Comparison of ENCODE assay signal across 6 mouse cellular contexts in genomic region chr11:72772611-72773010, GRCm38 (mm10). TPM values are rescaled to one million over a fixed set of nuclear protein-coding genes. Genes with fewer than 3 reads are reported as not detected.
DNase-seq lines count a peak whose midpoint lies in the region; ATAC-seq and TF ChIP-seq lines count a peak whose summit lies in the region.
"Not testable (repeated sequence)": the region's sequence is repeated elsewhere in the genome, so short reads cannot be mapped to it uniquely, and the experiment has no call there.

No protein-coding gene starts in this region.

- H3K27me3 ChIP-seq in MEL (ENCODE audit: control insufficient read depth in 1 of 2, insufficient read depth in 2 of 2, low read length in 2 of 2); heart, adult 2 months (ENCODE audit: control insufficient read depth, insufficient read depth, low read length); intestine, postnatal 0 days (replicated peaks; ENCODE audit: control insufficient read depth, insufficient read depth, low read length); liver, embryonic 14.5 days (ENCODE audit: control insufficient read depth, insufficient read depth, low read length); lung, postnatal 0 days (replicated peaks; ENCODE audit: insufficient read depth, low read length): not testable (repeated sequence)

- not testable (repeated sequence) for DNase-seq in MEL (ENCODE audit: low read depth, low spot score); heart, adult 2 months; layer of hippocampus, adult 2 months (ENCODE audit: low spot score in 2 of 2); liver, embryonic 14.5 days (ENCODE audit: low read depth in 3 of 3, low spot score in 3 of 3); lung, postnatal 0 days (ENCODE audit: low spot score)

- H3K9ac ChIP-seq in MEL (ENCODE audit: control insufficient read depth, low read depth, low read length, poor library complexity, severe bottlenecking); heart, adult 2 months (ENCODE audit: low read depth, low read length); intestine, postnatal 0 days (ENCODE audit: low read depth, low read length); liver, embryonic 14.5 days (replicated peaks); lung, postnatal 0 days (replicated peaks; ENCODE audit: low read depth): not testable (repeated sequence)

- not testable (repeated sequence) for TF ChIP-seq EP300 in MEL (IDR thresholded peaks at IDR 0.05; ENCODE audit: low read depth in 1 of 2, low read length in 2 of 2); heart, adult 2 months (IDR thresholded peaks at IDR 0.05; ENCODE audit: insufficient read depth, low read depth, low read length); liver, embryonic 14.5 days (IDR thresholded peaks at IDR 0.05; ENCODE audit: low read depth); lung, postnatal 0 days (IDR thresholded peaks at IDR 0.05)

- H3K36me3 ChIP-seq in MEL (ENCODE audit: control insufficient read depth in 1 of 2, insufficient read depth in 2 of 2, low read length in 2 of 2); heart, adult 2 months (ENCODE audit: control insufficient read depth, insufficient read depth, low read length); liver, embryonic 14.5 days (replicated peaks; ENCODE audit: control insufficient read depth, insufficient read depth, low read depth); lung, postnatal 0 days (ENCODE audit: insufficient read depth, low read length): not testable (repeated sequence)
- peaks cover 22% of the 10 kb centered on the region for H3K36me3 ChIP-seq in intestine, postnatal 0 days (ENCODE audit: control insufficient read depth, insufficient read depth)

- TF ChIP-seq CTCF in MEL (IDR thresholded peaks at IDR 0.05 in 2 of 3, conservative IDR thresholded peaks at IDR 0.05 in 1 of 3; ENCODE audit: control insufficient read depth in 1 of 3, insufficient read depth in 1 of 3, low read depth in 2 of 3, low read length in 3 of 3, poor library complexity in 1 of 3, severe bottlenecking in 1 of 3) = peak in 1 of 3 experiments; percentile 36; a peak in 2 of 6 replicates
- TF ChIP-seq CTCF in heart, adult 2 months (IDR thresholded peaks at IDR 0.05) = peak; percentile 47
- TF ChIP-seq CTCF in intestine, postnatal 0 days (IDR thresholded peaks at IDR 0.05; ENCODE audit: low read depth) = peak; percentile 36; the same call in 1 of the 2 replicates
- peak; percentile 63 for TF ChIP-seq CTCF in layer of hippocampus, adult 2 months (conservative IDR thresholded peaks at IDR 0.05)
- TF ChIP-seq CTCF in liver, embryonic 14.5 days (IDR thresholded peaks at IDR 0.05; ENCODE audit: low read depth) = peak; percentile 29; the same call in 1 of the 2 replicates
- TF ChIP-seq CTCF in lung, postnatal 0 days (IDR thresholded peaks at IDR 0.05) = peak; percentile 19; the same call in 1 of the 2 replicates

- not testable (repeated sequence) for H3K9me3 ChIP-seq in MEL (replicated peaks; ENCODE audit: insufficient read depth, low read length); intestine, postnatal 0 days (ENCODE audit: control insufficient read depth); liver, embryonic 14.5 days (ENCODE audit: control insufficient read depth, low read length); lung, postnatal 0 days (ENCODE audit: low read length)

- H3K79me2 ChIP-seq in MEL (ENCODE audit: control insufficient read depth, insufficient read depth, low read length, poor library complexity); heart, adult 2 months (replicated peaks; ENCODE audit: control insufficient read depth, insufficient read depth, low read length): not testable (repeated sequence)

- WGBS in heart, adult 2 months = 55% methylated on average over 1 of the region's 1 CpGs
- WGBS in intestine, postnatal 0 days = 33% methylated on average over 1 of the region's 1 CpGs
- 26% methylated on average over 1 of the region's 1 CpGs for WGBS in liver, embryonic 14.5 days (ENCODE audit: insufficient replicate concordance)
- 19% methylated on average over 1 of the region's 1 CpGs for WGBS in lung, postnatal 0 days

- H3K4me2 ChIP-seq in intestine, postnatal 0 days (replicated peaks; ENCODE audit: low read depth); liver, embryonic 14.5 days (ENCODE audit: low read depth); lung, postnatal 0 days (replicated peaks; ENCODE audit: low read depth, low read length): not testable (repeated sequence)

- not testable (repeated sequence) for ATAC-seq in intestine, postnatal 0 days; liver, embryonic 14.5 days (ENCODE audit: insufficient read depth); lung, postnatal 0 days

- not testable (repeated sequence) for H3K4me3 ChIP-seq in MEL (ENCODE audit: control insufficient read depth in 1 of 2, insufficient read depth in 1 of 2, low read depth in 2 of 2, low read length in 2 of 2); heart, adult 2 months; intestine, postnatal 0 days (ENCODE audit: low read depth, low read length); layer of hippocampus, adult 2 months; liver, embryonic 14.5 days (ENCODE audit: insufficient read depth in 1 of 2, low read depth in 2 of 2, low read length in 2 of 2); lung, postnatal 0 days (ENCODE audit: low read depth, low read length)

- intact Hi-C loops in heart, adult 2 months (cut with DNase I) = not testable (repeated sequence)

- H3K4me1 ChIP-seq in MEL (ENCODE audit: control insufficient read depth in 1 of 2, insufficient read depth in 2 of 2, low read length in 2 of 2); heart, adult 2 months (ENCODE audit: control insufficient read depth, insufficient read depth, low read length); intestine, postnatal 0 days (replicated peaks; ENCODE audit: control insufficient read depth, insufficient read depth, low read length); liver, embryonic 14.5 days (replicated peaks; ENCODE audit: control insufficient read depth in 2 of 2, insufficient read depth in 2 of 2, low read length in 1 of 2); lung, postnatal 0 days (ENCODE audit: insufficient read depth, low read depth, low read length): not testable (repeated sequence)

- TF ChIP-seq POLR2A in MEL (IDR thresholded peaks at IDR 0.05; ENCODE audit: control insufficient read depth in 1 of 2, insufficient read depth in 1 of 2, low read depth in 1 of 2, low read length in 2 of 2, poor library complexity in 1 of 2); heart, adult 2 months (IDR thresholded peaks at IDR 0.05; ENCODE audit: insufficient read depth, low read depth, low read length): not testable (repeated sequence)

- peak; percentile 20 for TF ChIP-seq RAD21 in MEL (IDR thresholded peaks at IDR 0.05; ENCODE audit: low read depth, low read length)

- not testable (repeated sequence) for H3K27ac ChIP-seq in MEL (ENCODE audit: control insufficient read depth, low read depth, low read length); heart, adult 2 months; intestine, postnatal 0 days (ENCODE audit: low read depth, low read length); layer of hippocampus, adult 2 months; liver, embryonic 14.5 days; lung, postnatal 0 days (ENCODE audit: low read length)

TF ChIP-seq in MEL, 35 proteins besides CTCF, POLR2A, EP300 and RAD21:
- peak; percentile 43 for TF ChIP-seq SMC3 (IDR thresholded peaks at IDR 0.05; ENCODE audit: low read depth, low read length)
- peak; percentile 66; the same call in 1 of the 2 replicates for TF ChIP-seq MYC (IDR thresholded peaks at IDR 0.05; ENCODE audit: low read depth, low read length)
TF ChIP-seq in MEL: peak in this region for 2; not testable (repeated sequence) for 33.

RNA-seq across cellular contexts. Expression of gene Cyb5d2, which starts 23.3 kb away (rescaled TPM):
- 5.9 and 7.2 TPM in 2 replicates for total RNA-seq in MEL (2012; rRNA removed)
- polyA plus RNA-seq in MEL (2012; ENCODE audit: insufficient read depth in 1 of 2, insufficient read length in 2 of 2, low read depth in 1 of 2, low replicate concordance in 2 of 2, missing spikeins in 1 of 2) = 1 to 10 TPM in 1 of 2 experiments, not detected in 1; 4.6 TPM
- total RNA-seq in heart, adult 2 months (2021) = 10 to 100 TPM; 19.6 to 23.1 TPM
- polyA plus RNA-seq in heart, adult 2 months (2012; rRNA removed) = 10.7 and 16.7 TPM in 2 replicates
- 3.1 and 4.0 TPM in 2 replicates for polyA plus RNA-seq in intestine, postnatal 0 days (2015; fragmentation: Nextera tagmentation; extraction: Ambion mirVana)
- 10 to 100 TPM; 17.9 to 19.9 TPM for total RNA-seq in layer of hippocampus, adult 2 months (2021)
- polyA plus RNA-seq in liver, embryonic 14.5 days (2012; rRNA removed) = 1.7 and 2.0 TPM in 2 replicates
- 1.7 and 2.8 TPM in 2 replicates for polyA plus RNA-seq in liver, embryonic 14.5 days (2014; fragmentation: Nextera tagmentation; extraction: Ambion mirVana)
- polyA plus RNA-seq in lung, postnatal 0 days (2015; fragmentation: Nextera tagmentation; extraction: Ambion mirVana) = 7.1 and 7.2 TPM in 2 replicates

RNA-seq across cellular contexts. Expression of gene Zzef1, which starts 23.4 kb away (rescaled TPM):
- 11.8 and 13.3 TPM in 2 replicates for total RNA-seq in MEL (2012; rRNA removed)
- 10 to 100 TPM in 1 of 2 experiments, not detected in 1; 17.6 TPM for polyA plus RNA-seq in MEL (2012; ENCODE audit: insufficient read depth in 1 of 2, insufficient read length in 2 of 2, low read depth in 1 of 2, low replicate concordance in 2 of 2, missing spikeins in 1 of 2)
- total RNA-seq in heart, adult 2 months (2021) = 10 to 100 TPM; 17.4 to 17.5 TPM
- polyA plus RNA-seq in heart, adult 2 months (2012; rRNA removed) = 14.1 and 18.6 TPM in 2 replicates
- polyA plus RNA-seq in intestine, postnatal 0 days (2015; fragmentation: Nextera tagmentation; extraction: Ambion mirVana) = 13.9 and 17.6 TPM in 2 replicates
- 10 to 100 TPM; 47.8 to 49.5 TPM for total RNA-seq in layer of hippocampus, adult 2 months (2021)
- 5.1 TPM in 2 replicates for polyA plus RNA-seq in liver, embryonic 14.5 days (2012; rRNA removed)
- 4.4 and 4.9 TPM in 2 replicates for polyA plus RNA-seq in liver, embryonic 14.5 days (2014; fragmentation: Nextera tagmentation; extraction: Ambion mirVana)
- polyA plus RNA-seq in lung, postnatal 0 days (2015; fragmentation: Nextera tagmentation; extraction: Ambion mirVana) = 9.6 and 10.6 TPM in 2 replicates
